Mouse (Mus musculus) myocyte (in vitro differentiated cells): ENCODE data around the gene Oxld1. TPM values are rescaled to one million over a fixed set of nuclear protein-coding genes. Genes with fewer than 3 reads are reported as not detected.

Experiments used
- H3K27me3 ChIP-seq: one replicate; pipeline ENCODE4 v1.6.1; 2011; ENCODE audit not compliant: control insufficient read depth, insufficient read depth, insufficient read length
- H3K36me3 ChIP-seq: one replicate; pipeline ENCODE4 v1.6.1; 2011; ENCODE audit not compliant: control insufficient read depth, insufficient read depth
- H3K4me2 ChIP-seq: one replicate; pipeline ENCODE4 v1.6.1; 2011; ENCODE audit warnings: low read depth, control low read depth
- H3K4me3 ChIP-seq: one replicate; pipeline ENCODE4 v1.5.1; 2011; ENCODE audit warnings: mild to moderate bottlenecking, control low read depth, moderate library complexity
- H3K79me2 ChIP-seq: one replicate; pipeline ENCODE4 v1.6.1; 2011; ENCODE audit not compliant: control insufficient read depth, insufficient read depth
- H3ac ChIP-seq: one replicate; pipeline ENCODE4 v1.6.1; 2011; ENCODE audit not compliant: control insufficient read depth, insufficient read length
- CEBPB ChIP-seq: IDR thresholded peaks from 2 replicates; pipeline ENCODE4 v1.6.1; 2011; ENCODE audit warnings: mild to moderate bottlenecking, moderate library complexity; ENCODE audit not compliant: poor library complexity, insufficient read depth, severe bottlenecking
- E2F4 ChIP-seq: IDR thresholded peaks from one replicate; pipeline ENCODE4 v1.6.1; 2011; ENCODE audit warnings: mild to moderate bottlenecking, control low read depth, moderate library complexity; ENCODE audit not compliant: insufficient read depth
- MAX ChIP-seq: IDR thresholded peaks from one replicate; pipeline ENCODE4 v1.6.1; 2011; ENCODE audit warnings: low read depth, mild to moderate bottlenecking, control low read depth
- MYOD1 ChIP-seq, 3 experiments: IDR thresholded peaks; one replicate each; pipeline ENCODE4 v1.6.1; 2011; ENCODE audit warnings: control low read depth in 2 of 3, low read depth in 2 of 3, mild to moderate bottlenecking in 2 of 3, moderate library complexity in 1 of 3; ENCODE audit not compliant: insufficient read length in 2 of 3, control insufficient read depth in 1 of 3
- MYOG ChIP-seq, 3 experiments: IDR thresholded peaks; one replicate each; pipeline ENCODE4 v1.6.1; 2011; ENCODE audit warnings: control low read depth in 2 of 3, low read depth in 2 of 3, mild to moderate bottlenecking in 2 of 3; ENCODE audit not compliant: insufficient read length in 2 of 3, control insufficient read depth in 1 of 3, insufficient read depth in 1 of 3
- POLR2A ChIP-seq: IDR thresholded peaks from one replicate; pipeline ENCODE4 v1.6.1; 2011; ENCODE audit warnings: low read depth, mild to moderate bottlenecking, control low read depth, moderate library complexity; ENCODE audit not compliant: insufficient read length
- POLR2AphosphoS2 ChIP-seq: IDR thresholded peaks from one replicate; pipeline ENCODE4 v1.6.1; 2011; ENCODE audit warnings: low read depth, control low read depth; ENCODE audit not compliant: insufficient read length
- REST ChIP-seq: IDR thresholded peaks from one replicate; pipeline ENCODE4 v1.6.1; 2011; ENCODE audit warnings: mild to moderate bottlenecking, control low read depth, moderate library complexity; ENCODE audit not compliant: insufficient read depth, insufficient read length
- SRF ChIP-seq: IDR thresholded peaks from one replicate; pipeline ENCODE4 v1.6.1; 2011; ENCODE audit warnings: low read depth; ENCODE audit not compliant: control insufficient read depth, insufficient read length
- TCF12 ChIP-seq: IDR thresholded peaks from one replicate; pipeline ENCODE4 v1.6.1; 2011; ENCODE audit warnings: mild to moderate bottlenecking, control low read depth; ENCODE audit not compliant: poor library complexity, insufficient read depth, severe bottlenecking
- TCF3 ChIP-seq: IDR thresholded peaks from one replicate; pipeline ENCODE4 v1.6.1; 2011; ENCODE audit warnings: low read depth, control low read depth; ENCODE audit not compliant: insufficient read length
- USF1 ChIP-seq: IDR thresholded peaks from one replicate; pipeline ENCODE4 v1.6.1; 2011; ENCODE audit warnings: low read depth, mild to moderate bottlenecking, control low read depth, moderate library complexity
- polyA plus RNA-seq: library from polyadenylated mRNA; unstranded; fragments of >200 nt; fragmentation: generic; extraction: Trizol; gene quantifications from one replicate; pipeline ENCODE4 v1.2.1, GENCODE M21; 2012; ENCODE audit warnings: missing spikeins

The Oxld1 gene
- polyA plus RNA-seq, 1 experiment, result 17.4 TPM

GRCm38 (mm10) chr11:120437152-120437856 lies 20.6 kb downstream of the Oxld1 start, which contains the start of gene Nploc4:
Gene Nploc4, minus strand, starts transcription at chr11:120437708.
- no peak for TF ChIP-seq TCF12
- TF ChIP-seq CEBPB, result no peak
- peak in 2 of 3 experiments; percentile 29 to 52 for TF ChIP-seq MYOG (IDR thresholded peaks at IDR 0.05; ENCODE audit: control insufficient read depth in 1 of 3, insufficient read depth in 1 of 3, insufficient read length in 2 of 3, low read depth in 2 of 3)
- TF ChIP-seq MAX, result no peak
- TF ChIP-seq TCF3, result no peak
- TF ChIP-seq POLR2AphosphoS2, result peak; percentile 58
- peak; percentile 56 for TF ChIP-seq E2F4
- no peak for TF ChIP-seq SRF
- no peak for TF ChIP-seq REST
- no peak for TF ChIP-seq USF1
- peak; percentile 86 for TF ChIP-seq POLR2A
- peak in 1 of 3 experiments; percentile 37 for TF ChIP-seq MYOD1 (IDR thresholded peaks at IDR 0.05; ENCODE audit: control insufficient read depth in 1 of 3, insufficient read length in 2 of 3, low read depth in 2 of 3)
- peak within 1 kb of the TSS; percentile 85 for H3K4me3 ChIP-seq
- H3K36me3 ChIP-seq, result peaks cover 8% of the 10 kb centered on the region
- H3K4me2 ChIP-seq, result peak within 1 kb of the TSS; percentile 98
- peaks cover 44% of the 10 kb centered on the region for H3K79me2 ChIP-seq
- H3K27me3 ChIP-seq, result no peaks in the 10 kb centered on the region
- peak within 1 kb of the TSS; percentile 28 for H3ac ChIP-seq

GRCm38 (mm10) chr11:120426727-120427126 lies 31.1 kb downstream of the Oxld1 start:
- no peak overlapping the region for H3ac ChIP-seq
- peaks cover 55% of the 10 kb centered on the region for H3K79me2 ChIP-seq
- H3K4me2 ChIP-seq, result no peak overlapping the region
- H3K36me3 ChIP-seq, result peaks cover 66% of the 10 kb centered on the region
- TF ChIP-seq USF1 (no peak), TCF3 (no peak), MYOD1 (IDR thresholded peaks at IDR 0.05; ENCODE audit: control insufficient read depth in 1 of 3, insufficient read length in 2 of 3, low read depth in 2 of 3) (no peak), MAX (no peak), POLR2A (no peak)
- H3K4me3 ChIP-seq, result no peak overlapping the region
- no peaks in the 10 kb centered on the region for H3K27me3 ChIP-seq

GRCm38 (mm10) chr11:120423569-120424295 lies 34.1 kb downstream of the Oxld1 start:
- Histone ChIP-seq H3K4me2 (no peak overlapping the region), H3K79me2 (peaks cover 35% of the 10 kb centered on the region), H3K36me3 (peaks cover 72% of the 10 kb centered on the region), H3ac (no peak overlapping the region), H3K4me3 (no peak overlapping the region), H3K27me3 (no peaks in the 10 kb centered on the region)
- TF ChIP-seq POLR2A (no peak), REST (no peak)

GRCm38 (mm10) chr11:120422651-120423568 lies 35.0 kb downstream of the Oxld1 start:
- Histone ChIP-seq H3K36me3 (peaks cover 71% of the 10 kb centered on the region), H3ac (no peak overlapping the region), H3K79me2 (peaks cover 28% of the 10 kb centered on the region), H3K4me2 (no peak overlapping the region), H3K27me3 (no peaks in the 10 kb centered on the region), H3K4me3 (no peak overlapping the region)
- no peak for TF ChIP-seq SRF
- TF ChIP-seq USF1, result no peak
- TF ChIP-seq TCF12, result no peak
- TF ChIP-seq REST, result no peak
- TF ChIP-seq POLR2AphosphoS2, result no peak
- TF ChIP-seq POLR2A, result no peak
- no peak for TF ChIP-seq E2F4
- no peak for TF ChIP-seq MYOG (IDR thresholded peaks at IDR 0.05; ENCODE audit: control insufficient read depth in 1 of 3, insufficient read depth in 1 of 3, insufficient read length in 2 of 3, low read depth in 2 of 3)
- no peak for TF ChIP-seq MAX
- no peak for TF ChIP-seq MYOD1 (IDR thresholded peaks at IDR 0.05; ENCODE audit: control insufficient read depth in 1 of 3, insufficient read length in 2 of 3, low read depth in 2 of 3)
- TF ChIP-seq CEBPB, result no peak
- no peak for TF ChIP-seq TCF3
